Mouse (Mus musculus) right cerebral cortex, postnatal 10 days (tissue): ENCODE measurements around the gene Olfr324.
A peak's percentile ranks its signal among the peaks of the same experiment; 100 is the strongest.

Source experiments
- DNase-seq, 2 experiments: peaks; one replicate each; pipeline ENCODE4 v3.0.0; 2021; ENCODE audit warnings: low spot score in 2 of 2

Gene Olfr324

DNA sequence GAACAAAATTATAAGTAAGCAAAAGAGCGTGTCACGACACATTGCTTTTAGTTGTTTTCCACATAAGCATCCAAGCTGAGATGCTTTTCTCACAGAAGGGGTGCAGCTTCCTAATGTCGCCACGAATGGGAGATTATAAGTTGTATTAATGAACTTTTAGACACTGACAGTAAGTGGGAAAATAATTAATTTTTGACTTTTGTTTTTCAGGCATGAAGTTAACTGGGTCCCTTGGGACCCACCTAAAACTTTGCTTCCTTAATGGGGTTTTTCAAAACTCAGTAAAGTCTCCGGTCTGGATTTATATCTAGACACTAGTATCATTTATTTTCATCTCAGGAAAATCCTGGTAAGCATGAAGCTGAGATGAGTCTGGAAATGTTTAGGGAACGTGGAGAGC is at the start of gene Olfr324:
TSS of gene Olfr324 (plus strand) at position 301 of the 400 bp plus-strand sequence.
- DNase-seq = no peak

- DNase-seq = no peak
Observed at GRCm38 (mm10) chr11:58546322-58546721, 48.6 kb upstream of the Olfr324 start, which contains the start of gene Olfr329-ps. Olfr329-ps (minus strand) TSS chr11:58546422.

- DNase-seq = no peak
Observed at GRCm38 (mm10) chr11:58555536-58555935, 39.4 kb upstream of the Olfr324 start, which contains the start of gene Olfr328. Olfr328 (minus strand) TSS chr11:58555636.

GRCm38 (mm10) chr11:58570405-58570804 is 24.5 kb upstream of the Olfr324 start, which contains the start of gene Olfr224:
Olfr224 (minus strand) TSS chr11:58570553.
- no peak for DNase-seq

DNA sequence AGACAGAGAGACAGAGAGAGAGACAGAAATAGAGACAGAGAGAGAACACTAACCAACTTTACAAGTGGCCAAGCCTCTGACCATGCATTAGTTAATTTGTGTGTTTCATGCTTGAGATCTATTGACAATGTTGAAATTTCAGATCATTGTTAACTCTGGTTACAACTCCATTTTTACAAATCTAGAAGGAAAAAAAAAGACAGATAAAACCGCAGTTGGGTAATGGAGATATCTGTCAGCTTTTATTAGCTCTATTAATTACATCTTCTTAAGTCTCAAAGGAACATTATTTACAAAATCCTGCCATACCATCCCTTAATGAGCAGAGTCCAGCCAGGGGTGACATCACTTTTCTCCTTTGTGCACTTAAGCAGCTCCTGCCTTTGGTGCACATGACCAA is 17.5 kb upstream of the Olfr324 start, which contains the start of gene Olfr325:
TSS of gene Olfr325 (plus strand) at position 301 of the 400 bp plus-strand sequence.
- DNase-seq = no peak

DNA sequence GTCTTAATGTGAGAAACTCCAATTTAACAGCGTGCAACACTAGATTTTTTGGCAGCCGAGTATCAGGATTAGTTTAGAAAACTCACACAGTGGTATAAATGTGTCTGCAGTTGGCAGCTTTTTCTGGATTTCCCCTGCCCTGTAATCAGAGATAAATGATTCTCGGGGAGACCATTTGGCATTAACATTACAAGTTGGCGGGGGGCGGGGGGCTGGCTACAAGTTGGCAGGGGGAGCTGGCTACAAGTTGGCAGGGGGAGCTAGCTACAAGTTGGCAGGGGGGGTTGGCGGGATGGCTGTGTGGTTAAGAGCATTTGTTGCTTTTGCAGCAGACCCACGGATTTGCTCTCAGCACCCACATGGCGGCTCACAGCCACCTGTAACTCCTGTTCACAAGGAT is 16.3 kb upstream of the Olfr324 start:
- peak; percentile 69 to 70 for DNase-seq

DNA sequence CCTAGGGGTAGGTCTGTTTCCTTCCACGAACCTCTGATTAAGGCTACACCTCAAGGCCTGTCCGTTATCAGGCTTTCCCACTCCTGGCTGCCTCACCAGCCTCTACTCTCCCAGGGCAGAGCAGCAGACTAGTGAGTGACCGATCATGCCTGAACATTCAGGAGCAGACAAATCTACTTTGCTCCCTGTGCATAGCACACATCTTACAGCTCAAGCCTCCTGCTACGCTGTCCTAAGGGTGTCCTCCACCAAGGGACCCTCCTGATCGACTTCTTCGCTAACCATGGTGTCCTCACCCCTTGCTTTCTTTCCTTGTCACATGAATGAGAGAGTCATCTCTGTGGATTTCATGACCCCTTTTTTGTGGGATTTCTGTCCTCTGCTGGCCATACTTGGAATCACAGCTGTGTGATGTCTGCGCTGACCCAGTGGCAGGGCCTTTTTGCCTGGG is 7.0 kb upstream of the Olfr324 start:
- peak in 1 of 2 experiments; percentile 37 for DNase-seq

DNA sequence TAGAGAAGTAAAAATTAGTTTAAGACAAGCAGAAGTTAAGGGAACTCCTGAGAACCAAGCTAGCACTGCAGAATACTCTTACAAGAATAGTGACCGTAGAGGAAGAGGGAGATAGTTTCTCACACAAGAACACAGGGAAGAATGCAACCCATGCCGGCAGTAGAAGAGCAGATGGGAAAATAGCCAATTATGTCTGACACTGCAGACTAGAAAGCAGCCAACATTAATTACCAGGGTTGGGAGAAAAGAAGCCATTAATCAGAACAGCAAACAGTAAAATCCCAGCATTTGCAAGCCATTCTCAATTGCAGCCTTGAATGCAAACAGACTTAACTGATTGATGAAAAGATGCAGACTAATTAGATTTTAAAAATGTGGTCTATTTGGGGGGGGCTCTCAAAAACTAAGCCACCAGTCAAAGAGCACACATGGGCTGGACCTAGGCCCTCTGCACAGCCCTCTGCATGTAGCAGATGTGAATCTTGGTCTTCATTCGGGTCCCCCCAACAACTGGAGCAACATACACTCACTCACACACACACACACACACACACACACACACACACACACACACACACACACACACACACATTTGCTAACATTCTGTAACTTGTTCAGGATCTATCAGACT is 6.2 kb upstream of the Olfr324 start:
- DNase-seq = no peak

DNA sequence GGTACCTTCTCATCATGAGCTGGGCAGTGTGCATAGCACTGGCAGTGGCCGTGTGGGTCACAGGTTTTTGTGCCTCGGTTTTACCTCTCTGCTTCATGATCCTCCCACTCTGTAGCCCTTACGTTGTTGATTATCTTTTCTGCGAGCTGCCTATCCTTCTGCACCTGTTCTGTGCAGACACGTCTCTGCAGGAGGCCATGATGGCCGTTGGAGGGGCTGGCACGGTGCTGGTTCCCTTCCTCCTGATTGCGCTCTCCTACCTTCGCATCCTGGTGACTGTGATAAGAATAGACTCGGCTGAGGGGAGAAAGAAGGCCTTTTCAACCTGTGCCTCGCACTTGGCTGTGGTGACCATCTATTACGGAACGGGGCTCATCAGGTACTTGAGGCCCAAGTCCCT is 2.9 kb downstream of the Olfr324 start:
- no peak for DNase-seq

GRCm38 (mm10) chr11:58602062-58602461 is 7.1 kb downstream of the Olfr324 start:
- no peak for DNase-seq

DNA sequence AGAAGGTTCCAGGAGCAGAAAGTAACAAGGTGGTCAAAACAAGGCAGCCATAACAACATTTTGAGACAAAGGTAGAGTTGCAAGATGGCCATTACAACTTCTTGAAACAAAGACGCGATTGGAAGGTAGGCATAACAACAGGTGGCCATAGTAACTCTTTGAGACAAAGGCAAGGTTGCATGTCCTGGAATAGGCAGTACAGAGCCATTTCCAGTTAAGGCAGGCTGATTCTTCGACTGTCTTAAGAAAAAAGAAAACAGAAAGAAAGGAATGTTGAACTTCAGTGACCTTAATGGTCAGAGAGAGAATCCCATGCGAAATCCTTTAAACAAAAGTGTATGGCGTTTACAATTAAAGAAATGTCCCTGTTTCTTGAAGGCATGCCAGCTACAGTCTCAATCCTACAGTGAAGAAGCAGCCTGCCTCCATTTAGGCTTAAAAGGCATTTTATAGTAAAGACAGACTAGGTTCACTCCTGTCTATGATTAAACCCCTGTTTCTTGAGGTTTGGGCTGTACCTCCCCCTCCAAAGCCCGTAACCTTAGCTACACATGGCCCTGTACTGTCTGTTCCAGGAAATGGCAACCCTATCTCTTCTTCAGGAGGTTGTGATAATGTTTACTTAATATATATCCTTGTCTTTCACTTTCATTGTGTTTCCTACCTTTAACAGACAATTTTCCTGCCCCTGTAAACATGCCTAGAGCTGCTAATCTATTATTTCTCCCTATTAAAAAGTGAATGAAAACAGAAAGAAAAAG is 8.1 kb downstream of the Olfr324 start:
- DNase-seq = no peak

GRCm38 (mm10) chr11:58604688-58605087 is 9.8 kb downstream of the Olfr324 start:
- DNase-seq = no peak

DNA sequence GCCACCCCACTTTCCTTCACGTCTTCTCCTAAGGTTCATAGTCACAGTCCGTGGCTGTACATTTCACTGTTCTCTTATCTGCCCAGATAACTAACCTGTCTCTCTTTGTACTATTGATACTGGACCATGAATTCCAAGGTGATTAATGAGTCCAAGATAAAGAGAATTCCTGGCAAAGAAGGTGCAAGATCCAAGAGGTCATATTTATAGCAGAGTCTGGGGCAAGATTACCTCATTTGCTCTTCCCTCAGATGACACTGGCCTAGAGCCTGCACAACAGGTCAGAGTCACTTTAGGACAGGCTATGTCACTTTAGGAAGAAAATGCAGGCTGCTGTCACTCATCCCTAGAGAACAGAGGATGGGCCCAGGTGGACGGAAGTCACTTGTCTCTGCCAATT is 10.3 kb downstream of the Olfr324 start:
- no peak for DNase-seq

DNA sequence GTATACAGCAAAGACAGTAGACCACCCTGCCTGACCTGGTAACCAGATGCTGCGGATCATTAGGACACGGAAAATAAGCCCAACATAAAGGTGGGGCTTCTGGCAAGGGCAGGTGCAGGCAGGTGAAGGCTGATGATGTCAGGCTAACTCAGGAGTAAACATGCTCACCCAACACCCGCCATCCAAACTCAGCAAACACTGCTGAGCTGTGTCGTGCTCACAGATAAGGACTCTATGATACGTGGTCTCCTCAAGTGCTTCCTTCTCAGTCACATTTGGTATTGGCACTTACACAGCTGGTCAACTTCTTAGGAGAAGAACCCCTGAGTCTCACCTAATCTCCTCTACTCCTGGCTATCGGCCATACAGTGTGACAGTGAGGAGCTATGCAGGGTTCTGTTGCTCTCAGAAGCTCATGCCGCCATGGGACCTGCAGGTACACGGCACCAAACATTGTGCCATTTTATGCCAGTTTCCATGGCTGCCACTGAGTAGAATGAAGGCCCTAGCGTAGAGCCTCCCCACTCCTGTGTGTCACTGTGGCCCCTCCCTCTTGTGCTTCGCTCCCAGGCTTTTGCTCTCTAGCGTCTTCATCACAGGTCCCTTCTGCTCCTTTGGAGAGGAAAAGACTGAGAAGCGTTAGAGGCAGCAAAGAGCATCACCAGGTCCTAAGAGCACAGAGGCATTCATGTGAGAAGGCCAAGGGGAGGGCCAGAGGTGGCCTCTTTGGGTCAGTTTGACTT is 11.4 kb downstream of the Olfr324 start:
- DNase-seq = no peak

GRCm38 (mm10) chr11:58607030-58607429 is 12.1 kb downstream of the Olfr324 start:
- DNase-seq = no peak

GRCm38 (mm10) chr11:58613359-58613758 is 18.4 kb downstream of the Olfr324 start:
- DNase-seq = no peak

DNA sequence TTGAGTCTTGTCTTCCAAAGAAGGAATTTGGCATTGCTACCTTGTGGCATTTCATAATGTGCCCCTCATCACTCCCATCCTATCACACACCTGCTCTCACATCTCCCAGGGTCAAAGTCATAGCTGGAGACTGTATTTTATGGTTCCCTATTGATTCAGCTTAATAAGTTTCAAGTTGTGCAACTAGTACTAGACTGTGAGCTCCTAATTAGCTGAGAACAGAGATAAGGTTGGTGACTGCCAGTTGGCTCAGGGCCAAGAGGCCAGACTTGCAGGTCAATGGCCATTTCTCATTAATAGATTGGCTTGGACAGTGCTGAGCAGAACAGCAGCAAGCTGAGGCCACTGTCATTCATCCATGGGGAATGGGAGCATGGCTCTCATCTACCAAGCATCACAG is 19.6 kb downstream of the Olfr324 start:
- DNase-seq = no peak

- DNase-seq = no peak
Observed at GRCm38 (mm10) chr11:58615975-58616374, 21.1 kb downstream of the Olfr324 start, which contains the start of gene 2210407C18Rik. 2210407C18Rik (minus strand) TSS chr11:58616075.

GRCm38 (mm10) chr11:58618369-58618768 is 23.5 kb downstream of the Olfr324 start:
- no peak for DNase-seq

DNA sequence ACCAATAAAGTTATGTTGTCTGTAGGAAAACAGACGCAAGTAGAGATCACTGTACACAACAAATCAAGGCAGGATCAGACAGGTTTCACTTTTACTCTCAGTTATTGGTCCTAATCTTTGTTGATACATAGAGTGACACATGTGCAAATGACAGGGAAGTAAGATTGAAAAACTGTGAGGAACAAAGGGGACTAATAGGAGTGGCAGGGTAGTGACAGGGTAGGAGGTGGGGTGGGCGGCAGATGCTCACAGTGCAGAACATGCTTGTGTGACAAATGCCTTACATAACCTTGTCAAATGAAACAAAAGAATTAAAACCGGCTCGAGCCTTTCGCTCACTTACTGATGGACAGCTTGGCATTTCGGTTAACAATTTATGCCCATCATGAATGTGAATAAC is 23.9 kb downstream of the Olfr324 start:
- DNase-seq = no peak

DNA sequence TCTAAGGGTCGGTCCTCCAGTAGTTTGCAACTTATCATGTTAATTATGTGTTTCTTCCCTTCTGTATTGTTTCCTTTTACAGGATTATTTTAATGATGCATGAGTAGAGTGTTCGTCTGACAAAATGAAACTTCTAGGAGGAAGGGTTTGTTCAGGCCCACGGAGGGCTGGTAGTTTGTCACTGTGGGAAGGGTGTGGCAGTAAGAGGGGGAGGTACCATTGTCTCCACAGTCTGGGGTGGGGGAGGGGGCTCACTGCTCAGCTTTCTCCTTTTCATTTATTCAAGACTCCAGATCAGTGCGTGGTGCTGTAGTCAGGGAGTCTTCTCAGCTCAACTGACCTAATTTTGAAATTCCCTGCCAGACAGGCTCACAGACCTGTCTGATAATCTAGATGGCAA is 31.2 kb downstream of the Olfr324 start:
- DNase-seq = no peak

DNA sequence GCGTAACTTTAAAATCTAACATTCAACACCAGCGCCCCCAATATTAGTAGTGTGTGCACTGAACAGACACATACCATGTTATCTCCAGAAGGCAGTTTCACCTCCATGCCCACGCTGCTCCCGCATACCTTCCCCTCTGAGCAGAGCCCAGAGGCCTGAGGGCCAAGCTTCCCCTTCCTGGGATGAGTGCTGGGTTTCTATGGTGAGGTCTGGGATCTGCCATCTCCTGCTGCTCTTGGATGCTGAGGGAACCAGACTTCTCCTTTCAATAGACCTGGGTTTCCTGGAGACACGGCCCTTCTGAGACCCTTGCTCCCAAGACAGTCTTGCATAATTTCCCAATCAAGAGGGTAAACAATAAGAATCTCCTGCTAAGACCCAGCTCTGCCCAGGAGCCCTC is 35.5 kb downstream of the Olfr324 start, which contains the start of gene Olfr323:
TSS of gene Olfr323 (minus strand) at position 101 of the 400 bp plus-strand sequence.
- DNase-seq = no peak
